Mouse (Mus musculus): ENCODE results near the gene Bmper. TPM values are rescaled to one million over a fixed set of nuclear protein-coding genes. Genes with fewer than 3 reads are reported as not detected.

Bmper gene
- total and polyA plus RNA-seq, 3 experiments = 1.3 to 1.9 (median 1.4) TPM

- Histone ChIP-seq H3K79me2 (replicated peaks; ENCODE audit: control insufficient read depth, extremely low read depth, insufficient read depth, poor library complexity, severe bottlenecking) (no peaks in the 10 kb centered on the region), H3K36me3 (replicated peaks in 1 of 2; ENCODE audit: control insufficient read depth in 1 of 2, insufficient read depth in 1 of 2, low read length in 1 of 2) (peaks cover 0 to 3% of the 10 kb centered on the region in 2 experiments), H3K27ac (ENCODE audit: insufficient read depth, low read depth) (no peak overlapping the region), H3K9me3 (replicated peaks; ENCODE audit: low read length) (no peaks in the 10 kb centered on the region), H3K9ac (ENCODE audit: insufficient read depth, low read depth) (no peak overlapping the region), H3K4me1 (ENCODE audit: control insufficient read depth in 1 of 2, insufficient read depth in 2 of 2) (peaks cover 3 to 4% of the 10 kb centered on the region in 2 experiments), H3K27me3 (replicated peaks) (no peaks in the 10 kb centered on the region), H3K4me3 (replicated peaks in 1 of 3; ENCODE audit: low read depth in 2 of 3, low read length in 2 of 3, poor library complexity in 1 of 3) (no peak overlapping the region), H3K4me2 (ENCODE audit: insufficient read depth, low read depth, poor library complexity, severe bottlenecking) (no peak overlapping the region)
- in situ Hi-C loops (cut with MboI; ENCODE audit: low pct_ligation_motif_present, low pct_unique_long_range_greater_than_20kb, low sequenced_read_pairs) (no loop called here), dilution Hi-C loops (cut with MboI; ENCODE audit: extremely low pct_ligation_motif_present, extremely low pct_unique_long_range_greater_than_20kb, low sequenced_read_pairs) (no loop called here)
- no peak for DNase-seq (ENCODE audit: extremely low read depth)
- TF ChIP-seq NRF1 (IDR thresholded peaks at IDR 0.05; ENCODE audit: low read depth, low read length) (no peak), MAFK (IDR thresholded peaks at IDR 0.05; ENCODE audit: insufficient replicate concordance, low read length) (no peak), ELF1 (IDR thresholded peaks at IDR 0.05; ENCODE audit: low read depth, low read length) (no peak), ZMIZ1 (IDR thresholded peaks at IDR 0.05; ENCODE audit: low read depth, low read length) (no peak), RAD21 (IDR thresholded peaks at IDR 0.05; ENCODE audit: low read depth, low read length) (no peak), HCFC1 (IDR thresholded peaks at IDR 0.05; ENCODE audit: low read depth, low read length) (no peak), IRF4 (IDR thresholded peaks at IDR 0.05; ENCODE audit: low read depth, low read length) (no peak), POLR2AphosphoS2 (IDR thresholded peaks at IDR 0.05; ENCODE audit: low read depth, low read length) (no peak), CTCF (conservative IDR thresholded peaks at IDR 0.05 in 1 of 2, IDR thresholded peaks at IDR 0.05 in 1 of 2; ENCODE audit: low read depth in 2 of 2, low read length in 2 of 2) (no peak), TCF12 (IDR thresholded peaks at IDR 0.05; ENCODE audit: low read depth, low read length) (no peak), JUND (conservative IDR thresholded peaks at IDR 0.05; ENCODE audit: low read depth, low read length) (no peak), UBTF (IDR thresholded peaks at IDR 0.05; ENCODE audit: low read depth, low read length) (no peak), ZC3H11A (IDR thresholded peaks at IDR 0.05; ENCODE audit: low read depth, low read length) (no peak), GABPA (IDR thresholded peaks at IDR 0.05; ENCODE audit: insufficient replicate concordance, low read depth, low read length) (no peak), POLR2A (IDR thresholded peaks at IDR 0.05; ENCODE audit: low read depth, low read length) (no peak), EP300 (IDR thresholded peaks at IDR 0.05; ENCODE audit: low read length) (no peak), NELFE (IDR thresholded peaks at IDR 0.05; ENCODE audit: low read depth, low read length) (no peak), PAX5 (IDR thresholded peaks at IDR 0.05; ENCODE audit: low read length) (no peak), ZKSCAN1 (IDR thresholded peaks at IDR 0.05; ENCODE audit: borderline replicate concordance, low read depth, low read length) (no peak)
These were observed 184.5 kb downstream of the Bmper start for GRCm38 (mm10) chr9:23407416-23407815.

- no peak for TF ChIP-seq HCFC1 (IDR thresholded peaks at IDR 0.05; ENCODE audit: low read depth, low read length)
- no peak for TF ChIP-seq ELF1 (IDR thresholded peaks at IDR 0.05; ENCODE audit: low read depth, low read length)
- no peak for TF ChIP-seq BHLHE40 (IDR thresholded peaks at IDR 0.05; ENCODE audit: low read depth, low read length)
- TF ChIP-seq POLR2A (IDR thresholded peaks at IDR 0.05; ENCODE audit: low read depth, low read length) = no peak
- no peak for TF ChIP-seq TBP (conservative IDR thresholded peaks at IDR 0.05; ENCODE audit: low read depth, low read length)
- no peak for TF ChIP-seq NRF1 (IDR thresholded peaks at IDR 0.05; ENCODE audit: low read depth, low read length)
- no peak for TF ChIP-seq GABPA (IDR thresholded peaks at IDR 0.05; ENCODE audit: insufficient replicate concordance, low read depth, low read length)
- TF ChIP-seq CTCF (conservative IDR thresholded peaks at IDR 0.05 in 1 of 2, IDR thresholded peaks at IDR 0.05 in 1 of 2; ENCODE audit: low read depth in 2 of 2, low read length in 2 of 2) = no peak
- no peak for TF ChIP-seq POLR2AphosphoS2 (IDR thresholded peaks at IDR 0.05; ENCODE audit: low read depth, low read length)
- TF ChIP-seq MYC (IDR thresholded peaks at IDR 0.05; ENCODE audit: low read depth, low read length) = no peak
- TF ChIP-seq MXI1 (IDR thresholded peaks at IDR 0.05; ENCODE audit: low read depth, low read length) = no peak
- TF ChIP-seq IRF4 (IDR thresholded peaks at IDR 0.05; ENCODE audit: low read depth, low read length) = no peak
- TF ChIP-seq USF2 (conservative IDR thresholded peaks at IDR 0.05; ENCODE audit: low read depth, low read length) = no peak
- dilution Hi-C loops (cut with MboI; ENCODE audit: extremely low pct_ligation_motif_present, extremely low pct_unique_long_range_greater_than_20kb, low sequenced_read_pairs) = no loop called here
These were observed 185.3 kb downstream of the Bmper start for GRCm38 (mm10) chr9:23407935-23408781.

More at GRCm38 (mm10) chr9:23407935-23408781, 185.3 kb downstream of the Bmper start:
- H3K4me3 ChIP-seq (replicated peaks in 1 of 3; ENCODE audit: low read depth in 2 of 3, low read length in 2 of 3, poor library complexity in 1 of 3) = no peak overlapping the region
- DNase-seq (ENCODE audit: extremely low read depth) = no peak
- H3K9me3 ChIP-seq (replicated peaks; ENCODE audit: low read length) = no peaks in the 10 kb centered on the region
- H3K36me3 ChIP-seq (replicated peaks in 1 of 2; ENCODE audit: control insufficient read depth in 1 of 2, insufficient read depth in 1 of 2, low read length in 1 of 2) = peaks cover 0 to 3% of the 10 kb centered on the region in 2 experiments
- in situ Hi-C loops (cut with MboI; ENCODE audit: low pct_ligation_motif_present, low pct_unique_long_range_greater_than_20kb, low sequenced_read_pairs) = no loop called here
- no peak overlapping the region for H3K9ac ChIP-seq (ENCODE audit: insufficient read depth, low read depth)
- H3K27ac ChIP-seq (ENCODE audit: insufficient read depth, low read depth) = no peak overlapping the region
- H3K4me1 ChIP-seq (ENCODE audit: control insufficient read depth in 1 of 2, insufficient read depth in 2 of 2) = peaks cover 3 to 4% of the 10 kb centered on the region in 2 experiments
- no peak overlapping the region for H3K4me2 ChIP-seq (ENCODE audit: insufficient read depth, low read depth, poor library complexity, severe bottlenecking)
- no peaks in the 10 kb centered on the region for H3K79me2 ChIP-seq (replicated peaks; ENCODE audit: control insufficient read depth, extremely low read depth, insufficient read depth, poor library complexity, severe bottlenecking)
- H3K27me3 ChIP-seq (replicated peaks) = no peaks in the 10 kb centered on the region
